Mouse (Mus musculus) ES-Bruce4 (cell line): ENCODE measurements around the gene Ccdc85c. TPM values are rescaled to one million over a fixed set of nuclear protein-coding genes. Genes with fewer than 3 reads are reported as not detected.

ENCODE experiments used
- H3K27ac ChIP-seq: 2 replicates; pipeline ENCODE4 v1.5.1; 2012; ENCODE audit warnings: low read length, inconsistent platforms; ENCODE audit not compliant: insufficient read depth
- H3K27me3 ChIP-seq: 2 replicates; pipeline ENCODE4 v1.6.1; 2012; ENCODE audit warnings: mild to moderate bottlenecking, low read length, inconsistent platforms; ENCODE audit not compliant: control insufficient read depth, poor library complexity, insufficient read depth, severe bottlenecking
- H3K36me3 ChIP-seq: 2 replicates; pipeline ENCODE4 v1.6.1; 2012; ENCODE audit warnings: inconsistent platforms, mild to moderate bottlenecking, low read length, moderate library complexity; ENCODE audit not compliant: control insufficient read depth, poor library complexity, insufficient read depth, severe bottlenecking
- H3K4me1 ChIP-seq: one replicate; pipeline ENCODE4 v1.8.1; 2011; ENCODE audit warnings: low read length; ENCODE audit not compliant: control insufficient read depth, insufficient read depth
- H3K4me3 ChIP-seq: 2 replicates; pipeline ENCODE4 v1.5.1; 2011; ENCODE audit warnings: low read depth, mild to moderate bottlenecking, low read length
- H3K9ac ChIP-seq: 2 replicates; pipeline ENCODE4 v1.6.1; 2012; ENCODE audit warnings: low read depth, mild to moderate bottlenecking, inconsistent platforms; ENCODE audit not compliant: poor library complexity, severe bottlenecking
- H3K9me3 ChIP-seq: replicated peaks from 2 replicates; pipeline ENCODE4 v1.6.1; 2012; ENCODE audit warnings: mild to moderate bottlenecking, low read length, inconsistent platforms; ENCODE audit not compliant: control insufficient read depth, poor library complexity, insufficient read depth, severe bottlenecking
- CTCF ChIP-seq: IDR thresholded peaks from one replicate; pipeline ENCODE4 v1.8.1; 2011; ENCODE audit warnings: low read depth, low read length
- EP300 ChIP-seq: IDR thresholded peaks from 2 replicates; pipeline ENCODE4 v1.6.1; 2011; ENCODE audit warnings: low read depth, low read length; ENCODE audit not compliant: insufficient read depth
- POLR2A ChIP-seq: IDR thresholded peaks from one replicate; pipeline ENCODE4 v1.8.1; 2011; ENCODE audit warnings: low read length; ENCODE audit not compliant: insufficient read depth
- polyA plus RNA-seq: library from polyadenylated mRNA; stranded (reverse); fragments of >200 nt; gene quantifications from 2 replicates; pipeline ENCODE4 v1.2.4, GENCODE M21; 2011; ENCODE audit warnings: low read depth; ENCODE audit not compliant: missing spikeins, insufficient read depth, insufficient read length

Gene Ccdc85c
- polyA plus RNA-seq, 1 experiment, result 21.0 TPM

DNA sequence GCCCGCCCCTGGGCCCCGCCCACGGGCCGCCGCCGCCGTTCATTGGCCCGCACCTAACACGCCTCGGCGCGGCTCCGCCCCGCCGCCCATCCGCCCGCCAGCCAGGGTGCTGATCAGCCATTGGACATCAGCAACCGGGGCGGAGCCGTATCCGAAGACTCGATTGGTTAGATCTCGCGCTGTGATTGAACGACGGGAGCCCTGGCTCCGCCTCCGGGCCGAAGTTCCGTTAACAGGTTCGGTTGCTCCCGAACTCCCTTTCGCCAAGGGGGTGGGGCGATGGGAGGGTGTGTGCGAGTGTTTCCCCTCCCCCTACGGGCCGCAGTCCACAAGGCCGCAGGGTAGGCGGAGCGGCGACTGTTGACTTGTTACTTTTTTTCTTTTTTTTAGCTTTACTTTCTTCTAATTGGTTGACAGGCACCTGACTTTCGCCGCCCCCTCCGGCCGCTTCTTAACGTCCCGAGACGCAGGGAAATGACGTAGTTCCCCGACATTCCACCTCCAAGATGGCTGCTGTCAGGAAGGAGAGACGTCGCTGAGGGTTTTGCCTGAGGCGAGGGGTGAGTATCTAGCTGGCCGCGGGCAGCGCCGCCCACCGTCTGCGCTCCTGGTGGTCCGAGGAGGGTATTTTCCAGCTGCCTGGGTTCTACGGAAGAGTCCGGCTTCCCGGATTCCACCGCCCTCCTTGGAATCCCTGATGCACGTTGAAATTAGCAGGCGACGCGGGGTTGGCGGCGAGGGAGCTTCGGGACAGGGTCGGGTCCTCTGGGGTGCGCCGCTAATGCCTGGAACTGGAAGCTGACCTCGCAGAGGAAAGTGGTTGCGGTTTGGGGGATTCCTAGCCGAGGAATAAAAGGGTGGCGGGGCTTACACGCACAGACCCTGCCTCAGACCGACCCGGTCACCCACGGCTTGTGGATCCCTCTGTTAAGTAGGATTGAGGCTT lies 95.6 kb downstream of the Ccdc85c start, which contains the start of gene Ccnk:
TSS of gene Ccnk (plus strand) at position 259 of the 946 bp plus-strand sequence.
- H3K4me1 ChIP-seq, result no peaks in the 10 kb centered on the region
- peak within 1 kb of the TSS; percentile 94 for H3K9ac ChIP-seq
- H3K9me3 ChIP-seq, result no peaks in the 10 kb centered on the region
- H3K27ac ChIP-seq, result peak within 1 kb of the TSS; percentile 55; the same call in 1 of the 2 replicates
- H3K4me3 ChIP-seq, result peak within 1 kb of the TSS; percentile 87
- H3K27me3 ChIP-seq, result no peaks in the 10 kb centered on the region
- TF ChIP-seq POLR2A (no peak), CTCF (no peak), EP300 (no peak)
- 0 out of 2 replicates have a peak, but pooled peaks cover 6% of the 10 kb centered on the region for H3K36me3 ChIP-seq

GRCm38 (mm10) chr12:108179246-108179320 lies 96.1 kb downstream of the Ccdc85c start, which contains the start of gene Setd3:
Gene Setd3, minus strand, starts transcription at chr12:108179314.
- Histone ChIP-seq H3K4me1 (no peaks in the 10 kb centered on the region), H3K9me3 (no peaks in the 10 kb centered on the region), H3K9ac (peak within 1 kb of the TSS; percentile 94), H3K27ac (peak within 1 kb of the TSS; percentile 55; the same call in 1 of the 2 replicates), H3K4me3 (peak within 1 kb of the TSS; percentile 87), H3K27me3 (no peaks in the 10 kb centered on the region), H3K36me3 (0 out of 2 replicates have a peak, but pooled peaks cover 5% of the 10 kb centered on the region)
- TF ChIP-seq POLR2A, result no peak
- no peak for TF ChIP-seq EP300
- TF ChIP-seq CTCF, result no peak

DNA sequence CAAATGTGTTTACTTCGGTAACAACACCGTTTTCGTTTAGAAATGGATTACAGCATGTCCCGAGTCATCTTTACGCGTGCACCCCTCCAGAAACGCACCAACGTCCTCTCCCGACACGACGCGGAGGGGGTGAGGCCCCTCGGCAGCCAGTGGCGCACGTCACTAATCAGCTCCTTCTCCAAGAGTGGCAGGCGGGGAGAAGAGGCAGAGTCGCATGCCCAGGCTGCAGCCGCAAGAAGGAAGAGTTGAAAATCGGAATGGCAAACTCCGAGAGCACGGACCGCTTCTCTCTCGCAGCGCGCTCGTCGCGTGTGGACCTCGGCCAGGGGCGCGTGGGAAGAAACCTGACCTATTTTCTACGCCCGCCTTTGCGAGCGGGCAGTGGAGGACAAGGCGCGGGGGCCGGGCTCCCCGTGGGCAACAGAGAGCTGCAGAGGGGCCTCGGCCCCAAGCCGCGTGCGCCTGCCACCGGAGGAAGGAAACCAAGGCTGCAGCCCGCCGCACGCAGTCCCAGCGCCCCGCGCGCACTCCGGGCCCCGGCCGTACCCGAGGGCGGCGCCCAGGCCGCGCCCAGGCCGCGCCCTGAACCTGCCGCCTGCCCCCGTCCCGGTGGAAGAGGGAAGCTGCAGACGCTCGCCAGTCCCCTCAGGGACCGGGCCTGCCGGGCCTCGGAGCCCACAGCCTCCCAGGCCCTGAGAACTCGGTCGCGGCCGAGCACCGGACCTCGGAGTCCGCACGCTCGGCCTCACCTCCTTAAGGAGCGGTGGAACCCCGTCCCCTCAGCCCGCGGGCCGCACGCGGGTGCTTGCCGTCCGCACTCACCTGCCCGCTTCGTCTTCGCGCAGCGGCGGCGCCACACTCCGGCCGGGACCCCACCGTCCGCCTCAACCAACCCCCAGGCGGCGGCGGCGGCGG lies 96.6 kb downstream of the Ccdc85c start:
- TF ChIP-seq CTCF, result no peak
- no peak for TF ChIP-seq EP300
- no peak for TF ChIP-seq POLR2A

DNA sequence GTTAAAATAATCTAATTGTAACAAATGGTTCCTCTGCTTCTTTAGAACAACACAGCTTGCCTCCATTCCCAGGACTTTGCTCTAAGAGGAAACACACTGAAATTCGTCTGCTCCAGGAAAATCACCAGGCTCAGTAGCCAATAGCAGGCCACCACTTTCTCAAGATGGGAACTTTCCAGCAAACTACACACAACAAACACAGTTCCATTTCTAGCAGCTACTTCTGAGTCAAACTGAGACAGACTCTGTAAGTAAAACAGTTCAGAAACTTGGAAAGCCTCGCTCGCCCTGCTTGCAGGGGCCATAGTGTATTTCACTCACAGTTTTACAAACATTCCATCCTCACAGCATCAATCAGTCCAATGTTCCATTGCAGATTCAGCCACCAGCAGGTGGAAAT lies 98.9 kb downstream of the Ccdc85c start:
- Histone ChIP-seq H3K36me3 (no peaks in the 10 kb centered on the region), H3K9me3 (no peaks in the 10 kb centered on the region), H3K9ac (no peak overlapping the region), H3K27ac (no peak overlapping the region), H3K4me3 (no peak overlapping the region), H3K4me1 (no peaks in the 10 kb centered on the region), H3K27me3 (no peaks in the 10 kb centered on the region)
- TF ChIP-seq CTCF (no peak), EP300 (no peak), POLR2A (no peak)

More for the DNA sequence above, 96.6 kb downstream of the Ccdc85c start:
- no peaks in the 10 kb centered on the region for H3K9me3 ChIP-seq
- H3K27ac ChIP-seq, result peak overlapping the region; percentile 55; the same call in 1 of the 2 replicates
- no peaks in the 10 kb centered on the region for H3K4me1 ChIP-seq
- 0 out of 2 replicates have a peak, but pooled peaks cover 5% of the 10 kb centered on the region for H3K36me3 ChIP-seq
- H3K27me3 ChIP-seq, result no peaks in the 10 kb centered on the region
- H3K4me3 ChIP-seq, result peak overlapping the region; percentile 72
- peak overlapping the region; percentile 94 for H3K9ac ChIP-seq

DNA sequence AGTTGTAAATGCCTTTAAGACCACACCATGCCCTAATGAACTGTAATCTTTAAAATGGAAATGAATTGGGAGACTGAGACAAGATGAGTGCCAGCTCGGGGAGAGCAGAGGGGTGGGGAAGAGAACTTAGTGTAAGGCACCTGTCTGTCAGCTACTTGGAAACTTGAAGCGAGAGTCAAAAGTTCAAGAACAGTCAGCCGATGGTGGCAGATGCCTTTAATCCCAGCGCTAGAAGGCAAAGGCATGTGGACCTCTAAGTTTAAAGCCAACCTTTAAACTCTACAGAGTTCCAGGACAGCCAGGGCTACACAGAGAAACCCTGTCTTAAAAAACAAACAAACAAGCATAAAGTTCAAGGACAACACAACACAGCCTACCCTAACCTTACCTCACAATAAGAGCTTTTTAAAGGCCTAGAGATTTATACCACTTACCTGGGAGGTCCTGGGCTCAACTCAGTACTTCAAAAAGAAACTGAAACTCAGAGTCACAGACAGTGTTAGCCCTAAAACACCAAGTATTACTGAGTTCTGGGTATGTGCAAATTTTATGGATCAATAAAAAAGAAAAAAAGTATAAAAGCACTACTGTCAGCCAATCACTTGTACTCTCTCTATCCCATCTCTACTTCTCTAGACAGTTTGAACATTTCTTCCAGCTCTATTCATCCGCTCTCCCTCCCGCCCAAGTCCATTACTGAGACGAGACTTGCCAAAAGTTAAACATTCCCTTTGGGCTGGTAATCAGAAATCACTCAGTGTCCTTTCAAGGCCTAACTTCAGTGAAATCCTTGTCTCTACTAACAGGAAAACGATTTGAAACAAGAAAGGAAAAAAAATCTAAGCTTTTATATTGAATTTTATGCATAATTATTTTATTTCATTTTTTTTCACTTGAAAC lies 100.4 kb downstream of the Ccdc85c start:
- Histone ChIP-seq H3K9ac (no peak overlapping the region), H3K27me3 (no peaks in the 10 kb centered on the region), H3K9me3 (no peaks in the 10 kb centered on the region), H3K4me3 (no peak overlapping the region), H3K36me3 (no peaks in the 10 kb centered on the region), H3K27ac (no peak overlapping the region), H3K4me1 (no peaks in the 10 kb centered on the region)
- no peak for TF ChIP-seq POLR2A
- TF ChIP-seq EP300, result no peak
